ENCODE assay signal across 25 mouse cellular contexts in the genomic region with DNA sequence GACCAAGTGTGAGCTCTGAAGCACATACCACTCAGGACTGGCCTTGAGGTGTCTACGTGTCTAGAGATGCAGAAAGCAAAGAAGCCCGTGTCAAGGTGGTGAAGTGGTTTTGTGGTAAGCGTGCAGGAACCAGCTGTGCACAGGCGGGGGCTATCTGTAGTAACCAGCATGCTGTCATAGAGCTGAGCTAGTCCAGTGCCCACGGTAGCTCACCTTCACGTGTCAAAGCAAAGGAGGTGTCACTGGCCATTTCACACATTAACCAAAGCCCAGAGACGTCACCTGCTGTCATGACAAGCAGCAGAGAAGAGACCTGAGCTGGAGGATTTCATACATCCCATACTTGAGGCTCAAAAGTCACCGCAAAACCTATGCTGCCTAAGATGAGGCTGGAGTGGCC. TPM values are rescaled to one million over a fixed set of nuclear protein-coding genes. Genes with fewer than 3 reads are reported as not detected.
"Had no signal": no experiment of that assay in that cellular context is flagged by ENCODE, and none has a peak within 500 bp of the region (broad histone marks: within the 10 kb centered on the region; RNA-seq: fewer than 3 reads in every experiment).

No protein-coding gene starts in this region.

- H3K27ac ChIP-seq: limb, embryonic 12.5 days; limb, embryonic 15.5 days; liver, embryonic 13.5 days; neural tube, embryonic 13.5 days; stomach, embryonic 15.5 days had no signal

- H3K9me3 ChIP-seq: limb, embryonic 12.5 days; limb, embryonic 15.5 days; liver, embryonic 13.5 days; neural tube, embryonic 13.5 days; stomach, embryonic 15.5 days had no signal

- H3K4me3 ChIP-seq: limb, embryonic 12.5 days; limb, embryonic 15.5 days; liver, embryonic 13.5 days; neural tube, embryonic 13.5 days; stomach, embryonic 15.5 days had no signal

- ATAC-seq: intestine, embryonic 16.5 days had no signal

- H3K4me1 ChIP-seq: liver, embryonic 13.5 days had no signal

- H3K27me3 ChIP-seq: limb, embryonic 12.5 days; limb, embryonic 15.5 days; neural tube, embryonic 13.5 days; stomach, embryonic 15.5 days had no signal

- H3K4me2 ChIP-seq: limb, embryonic 12.5 days; limb, embryonic 15.5 days; liver, embryonic 13.5 days; neural tube, embryonic 13.5 days; stomach, embryonic 15.5 days had no signal

- DNase-seq: kidney, adult 18-20 months; kidney, adult 9 months; kidney, postnatal 14 days; kidney, postnatal 4 days; left cerebral cortex, postnatal 4 days; liver, embryonic 13.5 days; lung, adult 2 months; lung, postnatal 14 days; lung, postnatal 4 days; retina, postnatal 1 day; right cerebral cortex, postnatal 25 days; spleen, adult 18-20 months; thymus, adult 2 months; thymus, postnatal 14 days; thymus, postnatal 4 days had no signal

- H3K9ac ChIP-seq: limb, embryonic 12.5 days; limb, embryonic 15.5 days; liver, embryonic 13.5 days; neural tube, embryonic 13.5 days; stomach, embryonic 15.5 days had no signal

RNA-seq across cellular contexts. Expression of gene Slc38a8, which starts 4.6 kb away (rescaled TPM):
- total RNA-seq: left cerebral cortex, postnatal 4 days; megakaryocyte progenitor cell, adult 5-6 weeks; neutrophil, adult 5-6 weeks had no signal
- polyA plus RNA-seq: kidney, embryonic 16.5 days; limb, embryonic 15.5 days; liver, embryonic 13.5 days; liver, embryonic 16.5 days; lung, embryonic 16.5 days; neural tube, embryonic 13.5 days; stomach, embryonic 15.5 days had no signal

RNA-seq across cellular contexts. Expression of gene Necab2, which starts 59.6 kb away (rescaled TPM):
- total RNA-seq: megakaryocyte progenitor cell, adult 5-6 weeks; neutrophil, adult 5-6 weeks had no signal
